Mouse (Mus musculus) retina, embryonic 14.5 days (tissue): ENCODE data around the gene Gm49425.

Source experiments
- DNase-seq: peaks from one replicate; pipeline ENCODE4 v3.0.0-alpha.2; 2015; ENCODE audit warnings: low spot score

Gene Gm49425

GRCm38 (mm10) chr15:101491431-101491830 lies 25.6 kb downstream of the Gm49425 start, which contains the start of gene Krt83:
Gene Krt83 (minus strand): TSS chr15:101491512.
- no peak for DNase-seq

- no peak for DNase-seq
Observed at GRCm38 (mm10) chr15:101485911-101486635, 31.0 kb downstream of the Gm49425 start.

DNA sequence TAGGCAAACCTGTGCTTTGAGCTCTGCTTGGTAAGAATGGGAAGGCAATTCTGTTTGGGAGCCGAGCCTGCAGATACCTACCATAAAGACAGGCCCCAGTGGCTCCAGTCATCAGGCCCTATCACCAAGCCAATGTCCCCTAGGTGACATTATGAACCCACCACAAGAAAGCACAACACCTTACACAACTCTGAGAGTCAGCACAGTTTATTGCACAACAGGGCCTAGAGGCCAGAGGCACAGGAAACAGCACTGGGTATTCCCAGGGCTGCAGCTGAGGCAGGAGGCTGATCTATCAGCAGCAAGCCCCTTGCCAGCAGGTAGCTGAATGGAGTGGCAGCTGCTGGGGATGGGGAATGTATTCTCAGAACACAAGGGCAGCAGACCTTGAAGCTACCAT lies 32.1 kb downstream of the Gm49425 start:
- no peak for DNase-seq

DNA sequence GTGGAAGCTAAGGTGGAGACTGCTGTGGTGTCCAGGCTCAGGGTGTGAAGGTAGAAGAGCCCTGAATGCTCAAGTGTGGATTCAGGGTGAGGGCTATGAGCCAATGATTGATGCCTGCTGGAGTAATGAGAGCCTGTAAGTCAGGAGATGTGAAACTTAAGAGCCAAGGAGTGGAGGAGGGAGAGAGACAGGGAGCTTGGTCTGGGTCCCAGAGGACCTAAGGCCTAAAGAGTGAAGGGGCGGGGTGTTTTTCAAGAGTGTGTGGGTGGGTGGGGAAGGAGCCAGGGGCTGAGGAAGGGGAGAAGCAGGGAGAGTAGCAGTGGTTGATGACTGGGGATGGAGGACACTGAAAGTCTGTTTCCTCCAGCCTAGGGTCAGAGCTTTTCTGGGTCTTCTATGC lies 33.4 kb downstream of the Gm49425 start:
- DNase-seq: no peak

- DNase-seq: peak; percentile 33
Observed at GRCm38 (mm10) chr15:101482056-101482455, 35.0 kb downstream of the Gm49425 start.

DNA sequence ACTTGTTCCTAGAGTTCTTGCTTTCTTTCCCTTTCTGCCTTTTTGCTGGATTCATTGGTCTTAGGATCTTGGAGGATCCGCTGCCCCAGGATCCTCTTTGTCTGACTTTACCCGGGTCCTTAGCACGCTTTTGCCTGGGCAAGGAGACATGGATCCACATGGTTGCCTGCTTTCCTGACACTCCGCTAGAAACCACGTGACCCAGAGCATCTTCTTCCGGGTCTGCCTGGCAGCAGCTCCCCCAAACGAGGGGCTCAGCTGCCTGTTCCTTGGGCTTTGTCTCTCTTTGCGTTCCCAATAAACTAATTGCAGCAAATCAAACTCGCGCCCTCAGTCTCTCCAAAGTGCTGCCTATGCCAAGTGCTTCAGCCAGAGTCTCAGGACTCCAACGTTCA lies 37.4 kb downstream of the Gm49425 start:
- DNase-seq: peak; percentile 33

DNA sequence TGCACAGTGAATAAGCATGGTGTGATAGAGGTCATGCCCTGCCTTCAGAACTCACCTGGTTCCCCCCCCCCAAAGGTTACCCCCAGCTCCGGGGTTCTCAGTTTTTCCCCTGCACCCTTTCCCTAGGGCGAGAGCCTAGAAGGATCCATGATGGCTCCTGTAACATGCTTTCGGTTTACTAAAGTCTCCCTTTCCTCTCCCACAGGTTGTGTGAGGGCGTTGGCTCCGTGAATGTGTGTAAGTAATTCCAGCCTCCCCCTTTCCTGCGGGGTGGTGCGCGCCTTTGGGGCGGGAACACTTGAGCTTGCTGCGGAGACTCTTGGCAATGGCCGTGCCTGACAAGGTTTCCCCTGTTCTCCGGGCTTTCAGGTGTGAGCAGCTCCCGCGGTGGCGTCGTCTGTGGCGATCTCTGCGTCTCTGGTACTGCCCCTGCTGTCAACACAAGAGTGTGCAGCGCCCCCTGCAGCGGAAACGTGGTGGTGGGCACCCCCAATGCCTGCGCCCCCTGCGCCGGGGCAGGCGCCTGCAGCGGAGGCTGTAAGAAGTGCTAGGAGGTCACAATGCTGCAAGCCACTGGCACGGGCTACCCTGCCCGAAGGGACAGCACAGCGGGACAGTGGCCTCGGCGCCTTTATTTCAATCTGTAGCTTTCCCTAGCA lies 37.9 kb downstream of the Gm49425 start:
- DNase-seq: peak; percentile 70

DNA sequence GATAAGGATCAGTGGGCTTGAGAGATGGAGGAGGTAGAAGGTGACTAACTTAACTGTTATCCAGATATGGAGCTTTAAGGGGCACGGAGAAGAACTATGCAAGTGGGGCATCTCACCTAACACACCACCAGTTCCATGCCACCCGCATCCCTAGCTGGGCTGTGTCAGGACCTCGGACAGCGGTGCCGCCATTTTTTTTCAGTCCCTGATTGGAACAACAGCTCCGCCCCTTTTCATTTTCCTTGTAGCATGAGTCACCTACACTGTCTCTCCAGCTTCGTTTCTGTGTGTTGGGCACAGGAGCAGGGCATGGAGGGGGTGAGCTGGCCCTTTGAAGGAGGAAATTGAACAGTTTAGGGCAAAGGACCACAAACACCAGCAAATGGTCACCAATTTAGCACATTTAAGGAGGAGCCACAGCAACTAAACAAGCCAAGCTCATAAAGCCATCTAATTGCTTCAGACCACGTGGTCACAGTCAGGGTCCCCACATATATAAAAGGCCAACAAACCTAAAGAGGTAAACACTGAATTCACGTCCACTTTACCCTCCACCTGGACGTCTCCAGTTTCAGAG lies 44.0 kb downstream of the Gm49425 start, which contains the start of gene Krt86:
Krt86 (plus strand) TSS at position 527 of the 577 bp plus-strand sequence.
- DNase-seq: peak; percentile 66

- DNase-seq: no peak
Observed at GRCm38 (mm10) chr15:101469093-101469492, 48.0 kb downstream of the Gm49425 start.
